Mouse (Mus musculus): Measurements from ENCODE around the gene Zfp462. TPM values are rescaled to one million over a fixed set of nuclear protein-coding genes. Genes with fewer than 3 reads are reported as not detected.
"Not testable (repeated sequence)": the region's sequence is repeated elsewhere in the genome, so short reads cannot be mapped to it uniquely, and the experiment has no call there.

Gene Zfp462
- polyA plus RNA-seq, 1 experiment from 2014 or later = 14.5 TPM

DNA sequence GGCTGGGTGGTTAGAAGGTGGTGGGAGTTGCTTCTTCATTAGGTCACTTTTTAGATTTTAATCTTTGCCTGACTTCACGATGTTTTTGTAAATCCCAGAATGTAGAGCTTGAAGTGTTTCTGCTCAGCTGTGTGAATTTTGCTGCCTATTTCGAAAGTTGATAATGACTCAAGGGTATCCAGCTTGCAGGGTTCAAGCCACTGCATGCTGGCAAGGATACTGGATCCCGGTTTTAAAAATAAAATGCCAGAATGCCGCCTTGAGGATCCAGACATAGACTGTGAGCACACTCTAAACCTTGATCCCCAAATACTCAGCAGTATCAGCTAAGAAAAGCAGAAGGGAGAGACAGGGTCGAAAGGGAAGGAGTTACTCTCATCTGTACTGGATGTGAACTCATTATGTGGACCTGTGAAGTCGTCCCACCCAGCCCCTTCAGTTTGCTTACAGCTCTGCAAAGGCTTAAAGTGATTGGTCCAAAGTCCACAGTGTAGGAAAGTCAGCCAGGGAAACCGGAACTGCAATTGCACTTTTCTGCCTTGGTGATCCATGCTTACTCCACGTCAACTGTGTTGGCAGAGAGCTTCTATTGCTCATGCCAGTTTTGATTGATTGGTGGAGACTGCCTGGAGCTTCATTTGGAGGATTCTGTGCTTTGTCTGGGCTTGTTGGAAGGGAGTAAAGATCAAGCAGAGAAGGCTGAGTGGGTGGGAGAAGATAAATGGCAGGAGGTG lies 28.1 kb downstream of the Zfp462 start:
- no peak overlapping the region for H3K4me3 ChIP-seq (ENCODE audit: low read depth, low read length)

DNA sequence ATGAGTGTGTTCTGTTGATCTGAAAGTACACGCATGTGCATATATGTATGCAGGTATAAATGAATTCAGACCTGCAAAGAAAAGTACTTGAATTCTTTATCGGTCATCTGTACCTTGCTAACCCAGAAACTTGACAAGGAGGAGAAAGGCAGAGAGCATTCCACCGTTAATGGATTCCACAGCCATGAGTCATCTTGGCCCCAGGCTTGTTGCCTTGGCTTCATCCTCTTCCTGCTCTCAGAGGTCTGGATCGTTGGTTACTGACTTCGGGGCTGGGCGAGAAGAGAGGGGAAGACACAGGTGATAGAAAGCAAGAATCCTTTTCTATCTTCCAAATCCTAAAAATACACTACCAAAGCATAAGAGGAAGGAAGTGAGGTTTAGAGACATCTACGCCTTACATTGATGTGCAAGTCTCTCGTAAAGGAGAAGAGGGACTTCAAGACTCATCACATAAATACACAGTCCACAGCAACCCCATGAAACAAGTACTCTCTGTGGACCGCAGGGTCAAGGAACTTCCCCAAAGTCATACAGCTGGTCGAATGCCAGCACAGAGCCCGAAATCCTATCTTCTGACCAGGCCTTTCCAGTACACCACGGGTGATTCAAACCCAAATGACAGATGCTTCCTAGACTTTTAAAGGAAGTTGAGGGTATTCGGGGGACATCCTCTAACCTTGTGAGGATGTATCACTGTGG lies 35.1 kb downstream of the Zfp462 start:
- WGBS = 88% methylated on average over 13 of the region's 13 CpGs
- no peak overlapping the region for H3K9ac ChIP-seq (ENCODE audit: low read length)
- no peaks in the 10 kb centered on the region for H3K36me3 ChIP-seq (ENCODE audit: control insufficient read depth, insufficient read depth, low read length)

More for the DNA sequence above, 28.1 kb downstream of the Zfp462 start:
- Histone ChIP-seq H3K4me2 (ENCODE audit: low read depth) (no peak overlapping the region), H3K36me3 (ENCODE audit: control insufficient read depth, insufficient read depth, low read length) (no peaks in the 10 kb centered on the region), H3K4me1 (ENCODE audit: control insufficient read depth, insufficient read depth, low read length) (no peaks in the 10 kb centered on the region), H3K9ac (ENCODE audit: low read length) (no peak overlapping the region), H3K9me3 (ENCODE audit: control insufficient read depth, low read length) (no peaks in the 10 kb centered on the region), H3K27me3 (ENCODE audit: control insufficient read depth, insufficient read depth, low read length) (no peaks in the 10 kb centered on the region), H3K27ac (ENCODE audit: low read depth, low read length) (no peak overlapping the region)
- WGBS = 67% methylated on average over 8 of the region's 8 CpGs
- DNase-seq (ENCODE audit: low spot score) (no peak), ATAC-seq (ENCODE audit: insufficient read depth, low FRiP score, low TSS enrichment) (no peak)

DNA sequence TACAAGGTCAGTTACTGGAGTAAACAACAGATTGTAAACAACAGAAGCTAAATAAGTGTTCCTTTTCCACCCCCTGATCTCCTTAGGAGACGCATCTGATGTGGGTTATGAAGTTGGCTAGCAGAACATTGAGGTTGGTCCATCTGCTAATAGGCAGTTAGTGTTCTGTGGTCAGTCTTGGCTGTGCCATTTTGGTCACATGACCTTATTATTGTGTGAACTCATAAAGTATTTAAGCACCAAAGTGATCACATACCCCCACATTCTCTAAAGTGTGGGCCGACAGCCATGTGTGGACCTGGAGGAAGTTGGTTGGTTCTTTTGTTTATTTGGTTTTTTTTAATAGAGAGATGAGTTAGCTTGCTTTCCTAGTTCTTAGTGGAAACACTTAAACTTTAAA lies 39.7 kb downstream of the Zfp462 start:
- ATAC-seq (ENCODE audit: insufficient read depth, low FRiP score, low TSS enrichment) (no peak), DNase-seq (ENCODE audit: low spot score) (no peak)
- Histone ChIP-seq H3K36me3 (ENCODE audit: control insufficient read depth, insufficient read depth, low read length) (no peaks in the 10 kb centered on the region; the same call in 1 of the 2 replicates), H3K4me3 (ENCODE audit: low read depth, low read length) (no peak overlapping the region), H3K27ac (ENCODE audit: low read depth, low read length) (no peak overlapping the region), H3K4me2 (ENCODE audit: low read depth) (no peak overlapping the region), H3K9ac (ENCODE audit: low read length) (no peak overlapping the region), H3K4me1 (ENCODE audit: control insufficient read depth, insufficient read depth, low read length) (0 out of 2 replicates have a peak, but pooled peaks cover 3% of the 10 kb centered on the region), H3K27me3 (ENCODE audit: control insufficient read depth, insufficient read depth, low read length) (no peaks in the 10 kb centered on the region), H3K9me3 (ENCODE audit: control insufficient read depth, low read length) (no peaks in the 10 kb centered on the region)
- WGBS = 82% methylated on average over 2 of the region's 2 CpGs

More for the DNA sequence above, 35.1 kb downstream of the Zfp462 start:
- Histone ChIP-seq H3K27me3 (ENCODE audit: control insufficient read depth, insufficient read depth, low read length) (no peaks in the 10 kb centered on the region), H3K9me3 (ENCODE audit: control insufficient read depth, low read length) (no peaks in the 10 kb centered on the region), H3K27ac (ENCODE audit: low read depth, low read length) (no peak overlapping the region), H3K4me1 (ENCODE audit: control insufficient read depth, insufficient read depth, low read length) (no peaks in the 10 kb centered on the region), H3K4me3 (ENCODE audit: low read depth, low read length) (no peak overlapping the region), H3K4me2 (ENCODE audit: low read depth) (no peak overlapping the region)
- ATAC-seq (ENCODE audit: insufficient read depth, low FRiP score, low TSS enrichment) (no peak), DNase-seq (ENCODE audit: low spot score) (no peak)

DNA sequence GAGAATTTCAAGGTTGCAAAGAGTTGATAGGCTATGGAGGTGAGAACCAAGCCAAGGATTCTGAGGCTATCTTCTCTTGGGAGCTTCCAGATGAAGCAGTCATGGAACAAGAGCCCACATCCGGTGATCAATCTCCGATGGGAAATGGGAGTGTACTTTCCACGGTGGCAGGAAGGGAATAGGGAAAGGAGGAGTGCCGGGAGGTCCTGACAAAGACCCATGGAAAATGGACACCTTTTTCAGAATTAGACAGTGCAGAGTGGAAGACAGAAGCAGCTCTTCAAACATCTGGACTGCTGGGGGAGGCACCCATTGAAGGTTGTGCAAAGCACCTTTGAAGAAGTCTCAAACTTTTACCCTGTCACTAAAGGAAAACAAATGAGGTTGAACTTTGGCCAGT lies 41.8 kb downstream of the Zfp462 start:
- Histone ChIP-seq H3K36me3 (ENCODE audit: control insufficient read depth, insufficient read depth, low read length) (no peaks in the 10 kb centered on the region; the same call in 1 of the 2 replicates), H3K27ac (ENCODE audit: low read depth, low read length) (no peak overlapping the region), H3K4me1 (ENCODE audit: control insufficient read depth, insufficient read depth, low read length) (0 out of 2 replicates have a peak, but pooled peaks cover 3% of the 10 kb centered on the region), H3K27me3 (ENCODE audit: control insufficient read depth, insufficient read depth, low read length) (no peaks in the 10 kb centered on the region), H3K9me3 (ENCODE audit: control insufficient read depth, low read length) (no peaks in the 10 kb centered on the region), H3K4me2 (ENCODE audit: low read depth) (no peak overlapping the region), H3K4me3 (ENCODE audit: low read depth, low read length) (no peak overlapping the region), H3K9ac (ENCODE audit: low read length) (no peak overlapping the region)
- DNase-seq (ENCODE audit: low spot score) (no peak), ATAC-seq (ENCODE audit: insufficient read depth, low FRiP score, low TSS enrichment) (no peak)
- whole genome bisulfite sequencing = 84% methylated on average over 4 of the region's 4 CpGs

DNA sequence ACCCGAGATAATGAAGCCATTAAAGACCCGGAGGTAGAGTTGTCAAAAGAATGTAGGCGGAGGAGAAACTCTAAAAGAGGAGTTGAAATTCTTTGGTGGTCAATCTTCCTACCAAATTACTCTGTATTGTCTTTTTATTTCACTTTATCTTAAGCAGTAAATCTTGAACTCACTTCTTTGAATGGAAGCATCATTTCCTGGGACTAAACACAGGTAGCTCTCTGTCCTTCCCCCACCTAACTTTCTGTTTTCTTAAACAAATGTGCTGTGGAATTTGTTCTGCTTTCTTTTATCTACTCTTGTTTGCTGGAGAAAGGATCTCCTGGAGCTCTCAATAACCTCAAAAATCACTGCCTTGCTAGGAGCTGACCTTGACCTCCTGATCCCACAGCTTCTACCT lies 42.4 kb downstream of the Zfp462 start:
- 28% methylated on average over 3 of the region's 3 CpGs for WGBS
- Histone ChIP-seq H3K4me2 (ENCODE audit: low read depth) (no peak overlapping the region), H3K4me1 (ENCODE audit: control insufficient read depth, insufficient read depth, low read length) (0 out of 2 replicates have a peak, but pooled peaks cover 3% of the 10 kb centered on the region), H3K9me3 (ENCODE audit: control insufficient read depth, low read length) (no peaks in the 10 kb centered on the region), H3K27me3 (ENCODE audit: control insufficient read depth, insufficient read depth, low read length) (no peaks in the 10 kb centered on the region), H3K4me3 (ENCODE audit: low read depth, low read length) (no peak overlapping the region), H3K27ac (ENCODE audit: low read depth, low read length) (no peak overlapping the region), H3K36me3 (ENCODE audit: control insufficient read depth, insufficient read depth, low read length) (no peaks in the 10 kb centered on the region; the same call in 1 of the 2 replicates), H3K9ac (ENCODE audit: low read length) (no peak overlapping the region)
- no peak for DNase-seq (ENCODE audit: low spot score)
- ATAC-seq (ENCODE audit: insufficient read depth, low FRiP score, low TSS enrichment) = no peak

DNA sequence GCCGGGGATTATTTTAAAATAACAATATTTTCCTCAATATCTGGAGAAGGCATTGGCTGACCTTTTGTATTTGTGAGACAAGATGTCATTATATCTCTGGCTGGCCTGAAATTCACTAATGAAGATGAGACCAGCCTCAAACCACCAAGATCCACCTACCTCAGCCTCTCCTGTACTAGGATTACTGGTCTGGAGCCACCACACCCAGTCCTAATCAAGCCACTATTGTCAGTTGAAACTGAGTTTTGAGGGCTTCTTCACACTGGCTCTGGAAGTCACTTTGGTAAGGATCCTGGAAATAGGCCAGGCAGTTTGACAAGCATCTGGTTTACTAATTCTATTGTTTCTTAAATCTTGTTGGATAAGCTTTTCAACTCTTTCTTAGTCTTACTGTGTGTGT lies 43.1 kb downstream of the Zfp462 start:
- 88% methylated on average over 1 of the region's 1 CpGs for WGBS
- Histone ChIP-seq H3K4me2 (ENCODE audit: low read depth) (no peak overlapping the region), H3K27ac (ENCODE audit: low read depth, low read length) (no peak overlapping the region), H3K27me3 (ENCODE audit: control insufficient read depth, insufficient read depth, low read length) (no peaks in the 10 kb centered on the region), H3K9ac (ENCODE audit: low read length) (no peak overlapping the region), H3K9me3 (ENCODE audit: control insufficient read depth, low read length) (no peaks in the 10 kb centered on the region), H3K4me1 (ENCODE audit: control insufficient read depth, insufficient read depth, low read length) (0 out of 2 replicates have a peak, but pooled peaks cover 3% of the 10 kb centered on the region), H3K4me3 (ENCODE audit: low read depth, low read length) (no peak overlapping the region), H3K36me3 (ENCODE audit: control insufficient read depth, insufficient read depth, low read length) (no peaks in the 10 kb centered on the region; the same call in 1 of the 2 replicates)
- ATAC-seq (ENCODE audit: insufficient read depth, low FRiP score, low TSS enrichment) (no peak), DNase-seq (ENCODE audit: low spot score) (no peak)

DNA sequence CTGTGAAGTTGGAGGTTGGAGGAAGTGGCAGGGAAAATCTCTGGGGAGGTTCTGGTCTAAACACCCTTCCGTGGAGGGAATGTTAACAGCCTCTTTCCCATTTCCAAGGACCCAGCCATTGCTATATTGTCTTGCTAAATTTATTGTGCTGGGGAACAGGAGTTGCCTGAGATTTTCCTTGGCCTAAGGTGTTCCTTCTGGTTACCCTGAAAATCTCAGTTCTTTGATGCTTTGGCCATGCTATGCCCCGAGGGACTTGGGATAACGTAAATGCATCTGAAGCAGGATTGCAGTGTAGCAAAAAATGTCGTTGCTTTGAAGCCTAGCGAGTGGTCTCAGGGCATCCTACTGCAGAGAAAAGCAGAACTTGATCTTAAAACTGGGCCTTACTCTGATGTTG lies 47.1 kb downstream of the Zfp462 start:
- H3K9ac ChIP-seq (ENCODE audit: low read length) = no peak overlapping the region
- 55% methylated on average over 5 of the region's 5 CpGs for WGBS
- H3K36me3 ChIP-seq (ENCODE audit: control insufficient read depth, insufficient read depth, low read length) = no peaks in the 10 kb centered on the region
- no peaks in the 10 kb centered on the region for H3K4me1 ChIP-seq (ENCODE audit: control insufficient read depth, insufficient read depth, low read length)
- H3K9me3 ChIP-seq (ENCODE audit: control insufficient read depth, low read length) = no peaks in the 10 kb centered on the region
- ATAC-seq (ENCODE audit: insufficient read depth, low FRiP score, low TSS enrichment) (no peak), DNase-seq (ENCODE audit: low spot score) (no peak)
- H3K4me2 ChIP-seq (ENCODE audit: low read depth) = no peak overlapping the region
- H3K27ac ChIP-seq (ENCODE audit: low read depth, low read length) = no peak overlapping the region
- H3K4me3 ChIP-seq (ENCODE audit: low read depth, low read length) = no peak overlapping the region
- no peaks in the 10 kb centered on the region for H3K27me3 ChIP-seq (ENCODE audit: control insufficient read depth, insufficient read depth, low read length)

DNA sequence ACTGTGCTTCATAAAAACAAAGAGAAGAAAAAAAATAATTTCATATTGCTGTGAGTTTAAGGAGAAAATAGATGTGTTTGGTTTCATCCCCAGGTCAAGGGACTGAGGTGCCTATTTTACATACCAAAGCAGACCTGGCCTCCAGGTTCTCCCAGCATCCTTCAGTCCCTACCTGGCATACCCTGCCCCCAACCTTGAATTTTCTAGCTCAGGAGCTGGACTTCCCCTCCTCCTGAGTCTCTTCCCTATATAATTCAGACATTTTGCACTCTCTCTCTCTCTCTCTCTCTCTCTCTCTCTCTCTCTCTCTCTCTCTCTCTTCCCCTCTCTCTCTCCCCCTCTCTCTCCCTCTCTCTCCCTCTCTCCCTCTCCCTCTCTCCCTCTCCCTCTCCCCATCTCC lies 48.2 kb downstream of the Zfp462 start:
- not testable (repeated sequence) for DNase-seq (ENCODE audit: low spot score); ATAC-seq (ENCODE audit: insufficient read depth, low FRiP score, low TSS enrichment); H3K4me2 ChIP-seq (ENCODE audit: low read depth); H3K9ac ChIP-seq (ENCODE audit: low read length); H3K27me3 ChIP-seq (ENCODE audit: control insufficient read depth, insufficient read depth, low read length); H3K27ac ChIP-seq (ENCODE audit: low read depth, low read length); H3K36me3 ChIP-seq (ENCODE audit: control insufficient read depth, insufficient read depth, low read length); H3K4me3 ChIP-seq (ENCODE audit: low read depth, low read length); H3K9me3 ChIP-seq (ENCODE audit: control insufficient read depth, low read length); H3K4me1 ChIP-seq (ENCODE audit: control insufficient read depth, insufficient read depth, low read length)

DNA sequence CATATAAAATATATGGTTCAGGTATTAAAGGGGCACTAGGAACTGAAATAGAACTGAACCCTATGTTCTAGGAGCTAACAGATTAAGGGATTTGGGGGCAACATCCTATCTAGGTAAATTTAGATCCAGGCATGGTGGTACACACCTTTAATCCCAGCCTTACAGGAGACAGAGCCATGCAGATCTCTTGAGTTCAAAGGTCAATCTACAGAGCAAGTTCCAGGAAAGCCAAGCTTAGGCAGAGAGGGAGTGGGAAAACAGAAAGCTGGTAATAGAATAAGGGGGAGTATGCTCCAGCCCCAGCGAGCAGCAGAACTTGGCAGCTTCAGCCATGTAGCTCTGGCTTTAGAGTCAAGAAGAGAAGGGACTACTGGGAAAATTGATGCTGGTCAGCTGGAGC lies 50.4 kb downstream of the Zfp462 start:
- Histone ChIP-seq H3K27ac (ENCODE audit: low read depth, low read length) (no peak overlapping the region), H3K4me2 (ENCODE audit: low read depth) (no peak overlapping the region), H3K27me3 (ENCODE audit: control insufficient read depth, insufficient read depth, low read length) (no peaks in the 10 kb centered on the region), H3K36me3 (ENCODE audit: control insufficient read depth, insufficient read depth, low read length) (no peaks in the 10 kb centered on the region), H3K4me3 (ENCODE audit: low read depth, low read length) (no peak overlapping the region), H3K4me1 (ENCODE audit: control insufficient read depth, insufficient read depth, low read length) (no peaks in the 10 kb centered on the region), H3K9ac (ENCODE audit: low read length) (no peak overlapping the region), H3K9me3 (ENCODE audit: control insufficient read depth, low read length) (no peaks in the 10 kb centered on the region)
- 100% methylated on average over 1 of the region's 1 CpGs for WGBS
- no peak for ATAC-seq (ENCODE audit: insufficient read depth, low FRiP score, low TSS enrichment)
- DNase-seq (ENCODE audit: low spot score) = no peak
